ENCODE assay signal across 14 mouse cellular contexts in the genomic region with DNA sequence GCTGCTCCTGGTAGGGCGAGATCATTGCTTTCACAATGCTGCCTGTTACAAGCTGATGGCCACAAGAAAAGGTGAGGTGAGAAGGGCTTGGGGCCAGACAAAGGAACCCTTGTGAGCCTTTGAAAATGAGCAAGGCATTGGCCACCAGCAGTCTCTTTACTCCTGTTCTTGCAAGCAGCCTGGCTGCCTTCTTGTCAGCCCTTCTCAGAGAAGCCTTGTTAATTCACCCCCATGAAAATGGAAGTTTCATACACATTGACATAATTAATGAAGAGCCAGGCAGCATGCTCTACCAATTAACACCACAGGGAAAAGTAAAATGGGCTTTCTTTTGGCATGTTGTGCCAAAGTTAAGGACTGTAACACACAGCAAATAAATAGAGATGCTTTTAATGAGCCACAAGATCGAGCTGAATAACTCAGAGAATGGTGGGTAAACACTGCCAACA.
A peak's percentile ranks its signal among the peaks of the same experiment; 100 is the strongest.
DNase-seq lines count a peak whose midpoint lies in the region; ATAC-seq and TF ChIP-seq lines count a peak whose summit lies in the region.
"Had no signal": no experiment of that assay in that cellular context is flagged by ENCODE, and none has a peak within 500 bp of the region (broad histone marks: within the 10 kb centered on the region; RNA-seq: fewer than 3 reads in every experiment).

No protein-coding gene starts in this region.

- H3K27ac ChIP-seq in heart, embryonic 10.5 days, result no peak overlapping the region
- H3K27ac ChIP-seq in forebrain, postnatal 0 days (ENCODE audit: low read depth, low read length), result no peak overlapping the region
- H3K27ac ChIP-seq: embryonic facial prominence, embryonic 15.5 days; heart, adult 2 months had no signal

- WGBS in heart, embryonic 10.5 days, result 53% methylated on average over 2 of the region's 2 CpGs
- WGBS in forebrain, postnatal 0 days, result 16% methylated on average over 2 of the region's 2 CpGs

- no peaks in the 10 kb centered on the region for H3K9me3 ChIP-seq in heart, embryonic 10.5 days
- H3K9me3 ChIP-seq in forebrain, postnatal 0 days (ENCODE audit: low read length), result no peaks in the 10 kb centered on the region
- H3K9me3 ChIP-seq: embryonic facial prominence, embryonic 15.5 days had no signal

- H3K4me3 ChIP-seq in heart, embryonic 10.5 days, result no peak overlapping the region
- no peak overlapping the region for H3K4me3 ChIP-seq in forebrain, postnatal 0 days (ENCODE audit: low read depth, low read length)
- H3K4me3 ChIP-seq: embryonic facial prominence, embryonic 15.5 days; heart, adult 2 months had no signal

- H3K36me3 ChIP-seq in heart, embryonic 10.5 days, result no peaks in the 10 kb centered on the region
- no peaks in the 10 kb centered on the region for H3K36me3 ChIP-seq in forebrain, postnatal 0 days (ENCODE audit: insufficient read depth)
- H3K36me3 ChIP-seq: embryonic facial prominence, embryonic 15.5 days had no signal

- no peak for TF ChIP-seq CTCF in forebrain, postnatal 0 days (IDR thresholded peaks at IDR 0.05; ENCODE audit: low read depth)

- intact Hi-C loops in heart, postnatal 10 days (cut with DNase I), result no loop called here

- H3K27me3 ChIP-seq in heart, embryonic 10.5 days (ENCODE audit: insufficient read depth, poor library complexity, severe bottlenecking), result no peaks in the 10 kb centered on the region
- peaks cover 4% of the 10 kb centered on the region for H3K27me3 ChIP-seq in forebrain, postnatal 0 days (ENCODE audit: insufficient read depth, low read length)
- H3K27me3 ChIP-seq: embryonic facial prominence, embryonic 15.5 days had no signal

- peak; percentile 28 for DNase-seq in heart, embryonic 10.5 days (ENCODE audit: low spot score)
- DNase-seq in heart, postnatal 10 days, result no peak
- DNase-seq in retina, postnatal 1 day, result peak; percentile 58
- DNase-seq in retina, embryonic 14.5 days (ENCODE audit: low spot score), result no peak
- peak; percentile 34 for DNase-seq in forebrain, postnatal 0 days
- no peak for DNase-seq in cerebellum, postnatal 4 days (ENCODE audit: low spot score in 2 of 2)
- no peak for DNase-seq in kidney, postnatal 4 days
- no peak for DNase-seq in right cerebral cortex, postnatal 14 days
- DNase-seq: cerebellum, postnatal 10 days; heart, adult 2 months; lung, adult 18-20 months; right cerebral cortex, postnatal 4 days had no signal

- no peak overlapping the region for H3K9ac ChIP-seq in forebrain, postnatal 0 days
- H3K9ac ChIP-seq: embryonic facial prominence, embryonic 15.5 days had no signal

- peak; percentile 67 for ATAC-seq in forebrain, postnatal 0 days
- ATAC-seq: intestine, embryonic 16.5 days had no signal

- H3K4me2 ChIP-seq in forebrain, postnatal 0 days (ENCODE audit: low read depth), result no peak overlapping the region
- H3K4me2 ChIP-seq: embryonic facial prominence, embryonic 15.5 days had no signal

- no peaks in the 10 kb centered on the region for H3K4me1 ChIP-seq in heart, embryonic 10.5 days
- peaks cover 15% of the 10 kb centered on the region for H3K4me1 ChIP-seq in forebrain, postnatal 0 days (ENCODE audit: insufficient read depth)
- H3K4me1 ChIP-seq: embryonic facial prominence, embryonic 15.5 days had no signal

Comparison
In these comparisons a context has a peak if more than half of its experiments do, and no peak if none do; other contexts are left out.
1. DNase-seq: peak in heart, embryonic 10.5 days (single experiment), retina, postnatal 1 day (single experiment) and forebrain, postnatal 0 days (single experiment); none in heart, postnatal 10 days (0 of 2), retina, embryonic 14.5 days (single experiment), cerebellum, postnatal 4 days (0 of 2), kidney, postnatal 4 days (0 of 2) and right cerebral cortex, postnatal 14 days (single experiment).